Mouse (Mus musculus): Measurements from ENCODE around the gene Slc18a2.

GRCm38 (mm10) chr19:59260718-59261442 lies at the start of gene Slc18a2:
- no peak for TF ChIP-seq CTCF (IDR thresholded peaks at IDR 0.05; ENCODE audit: low read depth)
- TF ChIP-seq EP300 (IDR thresholded peaks at IDR 0.05; ENCODE audit: low read depth): no peak

Data from liver, postnatal 0 days (tissue).